Mouse (Mus musculus) T-helper 1 cell (primary cell): ENCODE results near the gene Cdkn3.
"Not testable (repeated sequence)": the region's sequence is repeated elsewhere in the genome, so short reads cannot be mapped to it uniquely, and the experiment has no call there.

ENCODE experiments used
- in situ Hi-C: fragments of 300-600 bp; cut with MboI, MseI; formaldehyde crosslinking; loops from one replicate; pipeline ENCODE4 v1.15.1; 2025; ENCODE audit warnings: high pct_unique_total_duplicates

The Cdkn3 gene

DNA sequence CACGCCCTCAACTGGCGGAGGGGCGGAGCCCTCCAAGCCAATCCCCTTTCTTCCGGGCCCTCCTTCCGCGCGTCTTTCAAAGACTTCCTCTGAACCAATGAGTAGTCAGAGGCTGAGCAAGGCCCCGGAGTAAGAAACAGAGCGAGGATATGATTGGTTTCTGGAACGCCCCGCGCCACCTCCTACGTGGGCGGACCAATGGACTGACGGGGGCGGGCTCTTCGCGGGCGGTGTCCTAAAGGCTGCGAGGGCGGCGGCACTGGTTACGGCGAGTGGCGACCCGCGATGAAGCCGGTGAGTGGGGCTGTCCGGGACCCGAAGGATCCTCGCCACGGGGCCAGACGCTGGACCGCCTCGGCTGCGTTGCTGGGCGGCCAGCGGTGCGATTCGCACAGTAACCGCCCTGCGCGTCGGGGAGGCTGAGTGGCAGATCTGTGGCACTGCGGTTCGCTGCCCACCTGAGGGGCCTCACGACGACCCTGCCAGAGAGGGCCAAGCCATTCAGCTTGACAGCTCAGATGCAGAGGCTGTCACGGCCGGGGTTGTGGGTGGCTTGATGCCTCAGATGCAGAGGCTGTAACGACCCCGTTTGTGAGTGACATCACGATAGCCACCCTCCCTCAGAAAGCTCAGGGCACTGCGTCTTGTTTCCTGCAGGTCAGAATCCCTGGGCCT, at the start of gene Cdkn3:
Cdkn3 (plus strand) TSS at position 187 of the 675 bp plus-strand sequence.
- in situ Hi-C loops = no loop called here

DNA sequence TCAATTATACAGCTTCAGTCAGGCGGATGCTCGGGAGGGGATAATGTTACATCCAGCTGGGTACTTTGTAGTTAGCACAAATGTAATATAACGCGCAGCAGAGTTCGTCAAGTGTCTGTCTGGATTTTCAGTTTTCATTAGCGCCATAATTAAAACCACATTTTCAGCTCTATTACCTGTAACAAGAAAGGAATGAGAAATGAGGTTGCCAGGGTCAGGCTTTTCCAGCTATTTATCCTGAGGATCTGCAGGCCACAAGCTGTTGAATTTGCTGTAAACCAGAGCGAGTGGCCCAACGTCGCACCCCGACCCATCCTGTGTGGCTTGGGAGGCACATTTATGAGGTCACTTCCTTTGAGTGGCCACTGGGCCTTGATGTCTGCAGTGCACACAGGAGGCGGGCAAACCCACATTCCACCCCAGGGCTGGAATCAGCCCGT, 41.8 kb upstream of the Cdkn3 start:
- in situ Hi-C loops = no loop called here

DNA sequence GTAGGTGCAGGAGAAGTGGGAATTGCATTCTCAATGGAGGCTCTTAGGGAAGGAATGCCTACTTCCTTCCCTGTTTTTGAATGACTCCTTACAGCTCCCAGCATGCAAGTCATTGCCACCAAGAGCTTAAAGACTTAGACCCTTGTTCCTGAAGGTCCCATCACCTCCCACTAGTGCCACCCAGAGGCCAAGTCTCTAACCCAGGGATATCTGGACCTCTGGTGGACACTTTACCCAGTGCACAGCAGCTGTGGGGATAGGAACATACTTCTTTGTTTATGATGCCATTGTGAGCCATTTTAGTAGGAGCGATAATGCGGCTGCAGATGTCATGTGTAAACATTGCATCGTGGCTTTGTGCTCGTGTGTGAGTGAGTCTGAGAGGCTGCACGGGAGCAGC, 38.3 kb upstream of the Cdkn3 start:
- in situ Hi-C loops = loop anchor here (10.0 kb wide), 1 partner anchor 327 kb away; the partner anchor contains the start of gene Bmp4

DNA sequence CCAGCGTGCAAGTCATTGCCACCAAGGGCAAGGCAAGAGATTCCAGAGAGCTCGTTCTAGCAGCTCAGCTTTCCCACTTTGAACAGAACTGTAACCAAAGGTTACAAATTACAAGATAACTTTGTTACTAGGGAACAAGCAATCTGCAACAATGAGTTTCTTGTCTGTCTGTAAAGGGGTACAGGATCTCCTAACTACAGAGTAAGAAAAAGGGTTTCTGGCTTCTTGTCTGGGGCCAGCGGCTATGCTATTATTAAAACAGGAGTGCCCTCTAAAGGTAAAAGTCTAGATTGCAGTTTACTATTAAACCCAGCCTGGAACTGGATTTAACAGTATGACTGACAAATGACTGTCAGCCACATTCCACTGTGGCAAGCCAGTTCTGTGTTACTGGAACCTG, 36.5 kb upstream of the Cdkn3 start:
- in situ Hi-C loops = loop anchor here (10.0 kb wide), 1 partner anchor 329 kb away; the partner anchor contains the start of gene Bmp4

DNA sequence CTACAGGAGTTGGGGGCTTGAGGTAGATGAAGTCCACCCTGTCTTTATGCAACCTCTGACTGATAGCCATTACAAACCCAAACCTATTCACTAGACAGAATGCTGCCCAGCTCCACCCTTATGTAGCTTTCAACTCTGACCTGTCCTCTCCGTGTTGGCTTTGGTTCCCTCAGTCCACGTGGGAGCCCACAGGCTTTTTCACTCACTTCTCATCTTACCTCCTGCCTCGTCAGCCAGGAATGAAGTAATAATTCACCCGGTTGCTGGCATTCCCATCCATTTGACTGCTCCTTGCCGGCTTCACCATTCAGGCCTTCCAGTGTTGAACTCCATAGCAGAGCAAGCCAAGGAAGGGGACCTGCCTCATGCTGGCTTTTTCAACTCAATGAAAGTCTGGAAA, 35.4 kb upstream of the Cdkn3 start:
- in situ Hi-C loops = loop anchor here (10.0 kb wide), 1 partner anchor 330 kb away; the partner anchor contains the start of gene Bmp4

DNA sequence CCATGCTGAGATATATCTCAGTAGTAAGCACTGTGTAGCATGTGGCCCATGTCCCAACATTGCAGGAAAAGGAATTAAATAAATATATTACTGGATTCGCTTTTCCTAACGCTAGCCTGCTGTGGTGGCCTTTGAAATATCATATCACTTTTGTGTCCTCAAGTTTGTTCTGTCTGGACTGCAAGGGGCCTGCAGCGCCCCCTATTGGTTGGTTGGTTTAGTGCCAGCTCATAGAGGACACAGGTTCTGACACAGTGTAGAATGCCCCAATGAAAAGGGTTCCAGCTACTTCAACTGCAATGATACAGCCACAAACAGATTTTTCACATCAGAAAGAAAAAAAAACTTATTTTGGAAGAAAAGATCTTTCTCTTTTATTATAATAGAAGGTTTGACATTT, 34.6 kb upstream of the Cdkn3 start:
- in situ Hi-C loops = loop anchor here (10.0 kb wide), 1 partner anchor 331 kb away; the partner anchor contains the start of gene Bmp4

DNA sequence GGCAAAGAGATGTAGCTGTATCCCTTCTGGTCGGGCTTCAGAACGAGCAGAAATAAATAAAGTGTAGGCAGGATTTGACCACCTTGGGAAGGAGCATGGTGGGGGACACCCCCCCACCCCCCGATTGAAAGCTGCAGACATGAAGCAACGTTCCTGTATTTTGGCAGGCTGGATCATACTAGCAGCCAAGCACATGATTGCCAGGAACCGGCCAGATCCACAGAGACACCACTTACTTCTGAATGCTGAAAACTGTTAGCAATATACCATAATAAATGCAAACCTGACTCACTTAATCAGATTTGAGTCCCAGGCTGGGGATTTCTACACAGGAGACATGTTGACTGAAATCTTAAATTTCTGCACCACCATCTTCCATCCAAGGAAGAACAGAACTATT, 26.1 kb upstream of the Cdkn3 start:
- in situ Hi-C loops = no loop called here

DNA sequence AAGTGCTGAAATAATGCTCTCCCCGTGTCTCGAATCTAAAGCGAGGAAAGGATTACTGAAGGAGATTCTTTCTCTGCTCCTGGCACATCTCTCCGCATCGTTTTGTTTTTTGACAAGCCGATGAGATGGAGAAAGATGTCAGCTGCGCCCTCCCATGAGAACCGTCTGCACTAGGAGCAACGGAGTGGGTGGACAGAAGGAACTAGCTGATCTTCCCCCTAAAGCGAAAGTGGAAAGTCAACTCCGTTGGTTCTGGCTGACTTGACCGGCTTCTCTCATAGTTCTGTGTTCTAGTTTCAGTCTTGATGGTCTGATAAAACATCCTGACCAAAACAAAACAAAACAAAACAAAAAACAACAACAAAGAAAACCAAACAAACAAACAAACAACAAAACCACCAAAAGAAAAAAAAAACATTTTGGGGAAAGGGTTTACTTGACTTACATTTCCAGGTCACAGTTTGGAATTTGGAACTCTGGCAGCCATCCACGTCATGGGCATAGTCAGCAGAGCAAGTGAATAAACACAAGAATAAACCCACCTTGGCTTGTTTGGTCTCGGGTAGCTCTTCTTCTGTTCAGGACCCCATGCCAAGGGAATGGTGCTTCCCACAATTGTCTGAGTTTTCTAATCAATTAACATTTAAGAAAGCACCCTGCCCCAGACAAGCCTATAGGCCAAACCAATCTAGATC, 25.4 kb upstream of the Cdkn3 start:
- in situ Hi-C loops = no loop called here

DNA sequence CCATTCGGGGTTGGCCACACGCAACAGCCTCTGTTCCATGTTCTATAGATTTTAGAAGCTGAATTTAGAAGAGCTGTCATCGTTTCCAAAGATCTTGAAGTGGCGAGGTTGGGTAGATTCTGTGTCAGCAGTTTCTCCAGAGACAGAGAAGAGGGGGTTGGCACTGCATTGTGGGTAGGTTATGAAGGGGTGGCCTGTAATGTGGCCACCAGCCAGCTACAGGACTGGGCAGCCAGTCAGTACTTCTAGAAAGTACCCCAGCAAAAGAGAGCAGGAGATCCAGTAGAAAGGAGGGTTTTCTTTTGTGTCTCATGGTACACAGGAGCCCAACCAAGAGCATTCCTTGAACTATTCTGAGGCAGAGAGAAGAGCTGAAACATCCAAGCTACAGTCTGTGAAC, 24.0 kb upstream of the Cdkn3 start:
- in situ Hi-C loops = no loop called here

DNA sequence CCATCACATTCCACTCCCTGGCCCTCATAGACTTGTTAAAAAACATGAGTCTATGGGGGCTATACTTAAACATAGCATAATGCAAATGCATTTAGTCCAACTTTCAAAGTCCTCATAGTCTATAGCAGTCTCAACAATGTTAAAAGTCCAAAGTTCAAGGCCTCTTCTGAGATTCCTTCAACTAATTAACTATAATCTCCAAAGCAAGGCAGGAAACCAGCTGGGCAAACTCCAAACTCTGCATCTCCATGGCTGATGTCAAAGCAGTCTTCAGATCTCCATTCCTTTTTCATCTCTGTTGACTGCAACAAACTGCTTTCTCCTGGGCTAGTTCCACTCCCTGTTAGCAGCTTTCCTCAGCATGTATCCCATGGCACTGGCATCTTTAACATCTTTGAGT, 23.0 kb upstream of the Cdkn3 start:
- in situ Hi-C loops = not testable (repeated sequence)

DNA sequence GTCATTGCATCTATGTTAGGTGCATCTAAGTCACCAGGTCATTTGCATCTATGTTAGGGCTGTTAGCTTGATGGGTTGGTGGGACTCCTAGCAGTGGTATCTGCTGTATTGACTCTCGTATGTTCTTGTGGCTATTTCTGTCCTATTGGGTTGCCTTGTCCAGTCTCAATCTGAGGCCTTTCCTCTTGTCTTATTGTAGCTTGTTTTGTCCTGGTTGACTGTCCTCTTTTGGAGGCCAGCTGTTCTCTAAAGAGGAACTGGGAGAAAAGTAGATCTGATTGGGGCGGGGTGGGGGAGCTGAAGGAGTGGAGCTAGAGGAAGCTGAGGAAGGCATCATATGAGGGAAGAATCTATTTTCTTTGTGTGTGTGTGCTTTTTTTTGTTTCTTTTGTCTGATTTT, 17.7 kb upstream of the Cdkn3 start:
- in situ Hi-C loops = no loop called here

DNA sequence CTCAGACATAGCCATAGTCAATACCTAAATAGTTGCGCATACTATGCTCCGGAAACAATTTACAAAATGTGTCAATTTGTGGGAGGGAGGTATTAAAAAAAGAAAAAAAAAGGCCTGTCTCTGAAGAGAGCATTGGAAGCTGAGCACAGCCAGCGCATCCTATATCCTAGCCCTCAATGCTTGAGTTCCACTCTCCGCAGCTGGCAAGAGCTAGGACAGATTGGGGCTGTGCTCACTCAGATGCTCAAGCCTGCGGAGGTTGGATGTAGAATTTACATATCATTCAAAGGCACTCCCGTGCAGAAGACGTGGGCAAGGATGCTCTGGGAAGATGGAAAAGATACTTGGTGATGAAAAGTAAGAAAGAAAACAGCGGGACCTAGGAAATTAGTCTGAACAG, 14.9 kb upstream of the Cdkn3 start:
- in situ Hi-C loops = no loop called here

DNA sequence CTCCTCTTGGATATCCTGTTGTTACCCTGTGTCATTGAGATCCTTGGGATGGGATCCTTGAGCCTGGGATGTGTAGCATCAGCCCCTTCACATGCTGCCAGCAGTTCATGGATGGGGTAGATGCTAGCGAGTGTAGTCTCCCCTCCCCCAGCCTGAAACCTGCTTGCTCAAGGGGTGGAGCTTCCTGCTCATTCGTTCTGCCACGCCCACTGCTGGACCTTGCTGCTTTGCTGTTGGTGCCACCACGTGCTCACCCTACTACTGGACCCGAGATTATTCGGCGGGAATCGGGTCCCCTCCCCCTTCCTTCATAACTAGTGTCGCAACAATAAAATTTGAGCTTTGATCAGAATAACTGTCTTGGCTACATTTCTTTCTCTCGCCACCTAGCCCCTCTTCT, 6.0 kb upstream of the Cdkn3 start:
- in situ Hi-C loops = not testable (repeated sequence)

DNA sequence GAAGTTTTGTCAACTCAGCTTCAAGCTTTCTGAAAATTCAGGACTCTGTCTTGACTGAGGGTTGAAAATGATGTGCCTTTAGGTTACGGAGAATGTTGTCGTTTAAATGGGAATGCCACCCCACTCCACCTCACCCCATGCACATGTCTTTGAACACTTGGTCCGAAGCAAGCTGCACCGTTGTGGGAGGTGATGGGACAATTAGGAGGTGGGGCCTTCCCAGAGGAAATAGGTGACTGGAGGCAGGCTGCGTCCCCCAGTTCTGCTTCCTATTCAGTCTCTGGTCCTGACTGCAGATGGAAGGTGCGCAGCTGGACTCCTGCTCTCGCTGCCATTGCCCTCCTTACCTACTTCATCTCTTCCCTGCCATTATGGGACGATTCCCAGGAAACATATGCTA, 4.5 kb upstream of the Cdkn3 start:
- in situ Hi-C loops = no loop called here

DNA sequence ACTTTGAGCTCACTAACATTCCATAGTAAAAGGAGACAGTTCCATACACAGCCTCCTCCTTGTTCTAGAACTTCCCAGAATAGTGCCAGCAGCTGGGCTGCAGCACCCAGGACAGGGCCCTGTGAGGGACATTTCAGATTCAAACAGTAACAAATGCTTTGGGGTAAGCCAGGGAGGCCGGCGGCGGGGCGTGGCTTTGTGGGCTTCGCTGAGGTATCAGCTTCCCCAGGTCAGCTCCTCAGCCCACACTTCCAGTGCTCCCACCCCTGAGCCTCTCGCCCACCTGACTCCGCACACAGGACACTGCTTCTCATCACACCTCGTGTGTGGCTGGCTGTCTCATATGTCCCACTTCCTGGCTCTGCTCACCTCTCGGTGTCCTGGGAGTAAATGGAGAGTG, 2.6 kb upstream of the Cdkn3 start:
- in situ Hi-C loops = no loop called here

DNA sequence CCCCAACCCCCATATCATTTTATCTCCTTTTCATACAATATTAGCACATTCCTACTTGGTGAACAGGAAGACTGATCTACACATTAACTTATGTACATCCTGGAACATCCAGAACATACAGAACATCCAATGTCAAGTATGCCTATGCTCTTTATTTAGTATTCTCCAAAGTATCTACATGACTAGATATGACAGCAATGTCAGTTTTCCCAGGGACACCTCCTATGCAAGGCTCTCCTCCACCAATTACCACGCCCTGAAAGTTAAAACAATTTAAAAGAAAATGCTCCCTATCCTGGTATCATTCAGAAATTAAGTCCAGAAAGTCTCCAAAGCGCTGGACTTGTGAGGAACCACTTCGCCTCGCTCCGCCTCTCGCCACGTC, 379 bp upstream of the Cdkn3 start:
- in situ Hi-C loops = no loop called here

DNA sequence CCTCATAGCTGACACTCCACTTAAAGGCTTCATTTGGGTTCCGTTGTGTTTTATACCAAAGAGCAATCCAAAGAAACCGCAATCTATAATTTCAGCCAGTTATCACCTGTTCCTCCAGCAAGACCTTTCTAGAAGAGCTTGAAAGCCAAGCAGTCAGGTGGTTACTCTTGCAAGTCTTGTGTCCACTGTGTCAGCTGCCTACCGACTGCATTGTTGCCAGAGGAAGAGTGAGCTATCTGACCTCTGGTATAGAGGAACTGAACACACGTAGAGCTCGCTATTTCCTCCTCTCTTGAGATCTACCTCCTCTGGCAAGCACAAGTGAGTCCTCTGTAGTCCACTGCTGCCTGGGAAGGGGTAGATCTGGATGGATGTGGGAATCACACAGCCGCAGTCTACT, 845 bp downstream of the Cdkn3 start:
- in situ Hi-C loops = no loop called here

DNA sequence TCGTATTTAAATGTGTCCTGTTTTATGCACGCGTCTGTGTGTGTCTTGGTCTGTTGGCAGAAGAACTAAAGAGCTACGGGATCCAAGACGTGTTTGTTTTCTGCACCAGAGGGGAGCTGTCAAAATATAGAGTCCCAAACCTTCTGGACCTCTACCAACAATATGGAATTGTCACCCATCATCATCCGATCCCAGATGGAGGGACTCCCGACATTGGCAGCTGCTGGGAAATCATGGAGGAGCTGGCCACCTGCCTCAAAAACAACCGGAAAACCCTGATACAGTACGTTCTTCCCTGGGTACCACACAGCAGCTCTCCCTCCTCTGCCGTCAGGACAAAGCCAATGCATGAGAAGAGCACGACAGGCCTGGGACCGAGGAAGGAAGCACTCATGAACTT, 6.8 kb downstream of the Cdkn3 start:
- in situ Hi-C loops = no loop called here

DNA sequence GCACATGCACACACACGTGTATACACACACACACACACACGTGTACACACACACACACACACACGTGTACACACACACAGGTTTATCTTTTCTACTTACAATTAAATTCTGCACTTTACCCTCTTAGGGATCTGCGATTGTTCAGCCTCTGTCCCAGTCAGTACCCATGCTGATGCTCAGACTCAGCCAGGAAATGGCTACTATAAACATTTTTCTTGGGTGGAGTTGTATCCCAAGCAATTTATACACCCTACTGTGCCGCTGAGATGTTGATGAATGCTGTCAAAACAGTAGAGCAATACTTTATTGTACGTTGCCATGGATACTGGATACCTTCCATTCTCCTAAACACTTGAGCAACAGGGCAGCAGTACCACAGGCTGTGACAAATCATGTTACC, 9.7 kb downstream of the Cdkn3 start:
- in situ Hi-C loops = loop anchor here (10.0 kb wide), 1 partner anchor 1115 kb away; the partner anchor contains the start of gene Ddhd1

DNA sequence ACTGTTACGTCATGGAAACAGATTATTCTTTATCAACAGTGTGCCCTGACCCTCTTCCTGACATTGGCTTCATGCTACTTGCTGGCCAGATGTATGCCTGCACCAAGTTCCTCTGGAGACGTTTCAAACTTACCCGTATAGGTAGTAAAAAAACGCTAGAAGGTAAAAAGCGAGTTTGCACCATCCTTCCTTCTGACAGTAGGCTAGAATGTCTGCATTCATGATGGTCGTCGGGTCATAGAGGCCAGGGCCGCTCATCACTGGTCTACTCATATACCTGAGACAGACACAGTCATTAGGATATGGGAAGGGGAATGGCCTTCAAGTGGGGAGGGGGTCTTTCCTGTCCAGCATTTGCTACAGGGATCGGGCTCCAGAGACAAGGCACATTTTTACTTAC, 18.4 kb downstream of the Cdkn3 start:
- in situ Hi-C loops = loop anchor here (10.0 to 25.0 kb wide), 2 partner anchors 1124 to 1391 kb away; partner anchors contain the start of gene Ddhd1

DNA sequence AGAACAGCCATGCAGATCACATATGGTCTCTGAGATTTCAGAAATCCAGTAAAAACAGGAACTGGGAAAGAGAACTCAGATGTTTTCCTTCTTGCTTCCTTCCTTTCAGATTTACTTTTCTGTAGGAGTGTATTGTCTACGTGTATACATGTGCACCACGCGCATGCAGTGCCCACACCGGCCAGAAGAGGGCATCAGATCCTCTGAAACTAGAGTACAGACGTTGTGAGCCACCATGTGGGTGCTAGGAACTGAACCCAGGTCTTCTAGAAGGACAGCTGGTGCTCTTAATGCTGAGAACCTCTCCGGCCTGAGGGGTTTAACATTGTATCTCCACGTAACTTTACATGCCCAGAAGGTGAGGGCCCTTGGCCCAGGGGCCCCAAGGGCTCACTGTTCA, 18.9 kb downstream of the Cdkn3 start:
- in situ Hi-C loops = loop anchor here (10.0 to 25.0 kb wide), 2 partner anchors 1124 to 1392 kb away; partner anchors contain the start of gene Ddhd1

DNA sequence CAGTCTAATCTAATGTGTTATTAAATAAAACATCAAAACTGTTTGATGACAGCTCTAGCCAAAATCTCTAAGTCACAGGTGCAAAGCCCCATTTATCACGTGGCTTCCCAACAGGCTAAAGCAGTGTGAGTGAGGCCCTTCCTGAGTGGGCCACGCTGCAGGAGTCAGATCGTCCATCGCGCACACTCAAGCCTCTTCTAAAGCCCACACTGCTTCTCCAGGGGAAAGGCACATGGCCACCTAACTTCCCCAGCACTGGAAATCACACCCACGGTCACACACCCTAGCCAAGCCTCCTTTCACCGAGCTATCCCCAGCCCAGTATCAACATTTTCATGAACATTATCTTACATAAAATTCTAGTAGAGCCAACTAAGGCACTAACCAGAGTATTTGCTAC, 20.7 kb downstream of the Cdkn3 start:
- in situ Hi-C loops = loop anchor here (25.0 kb wide), 1 partner anchor 1394 kb away; no protein-coding TSS in a partner anchor
